Mouse (Mus musculus) C2C12 (cell line): ENCODE results near the gene Nkd1.

Experiments
- CEBPB ChIP-seq: IDR thresholded peaks from one replicate; pipeline ENCODE4 v1.6.1; 2011; ENCODE audit warnings: low read depth, mild to moderate bottlenecking, control low read depth, moderate library complexity
- CTCF ChIP-seq: IDR thresholded peaks from one replicate; pipeline ENCODE4 v1.5.1; 2011; ENCODE audit not compliant: control insufficient read depth, insufficient read depth, insufficient read length
- MAX ChIP-seq: IDR thresholded peaks from one replicate; pipeline ENCODE4 v1.6.1; 2011; ENCODE audit warnings: mild to moderate bottlenecking, control low read depth
- MYOD1 ChIP-seq: IDR thresholded peaks from one replicate; pipeline ENCODE4 v1.6.1; 2011; ENCODE audit warnings: low read depth; ENCODE audit not compliant: control insufficient read depth, insufficient read length
- MYOG ChIP-seq: IDR thresholded peaks from one replicate; pipeline ENCODE4 v1.6.1; 2011; ENCODE audit not compliant: control insufficient read depth, insufficient read length; ENCODE audit errors: extremely low read depth
- USF1 ChIP-seq: IDR thresholded peaks from one replicate; pipeline ENCODE4 v1.6.1; 2011; ENCODE audit warnings: low read depth, mild to moderate bottlenecking, control low read depth, moderate library complexity

DNA sequence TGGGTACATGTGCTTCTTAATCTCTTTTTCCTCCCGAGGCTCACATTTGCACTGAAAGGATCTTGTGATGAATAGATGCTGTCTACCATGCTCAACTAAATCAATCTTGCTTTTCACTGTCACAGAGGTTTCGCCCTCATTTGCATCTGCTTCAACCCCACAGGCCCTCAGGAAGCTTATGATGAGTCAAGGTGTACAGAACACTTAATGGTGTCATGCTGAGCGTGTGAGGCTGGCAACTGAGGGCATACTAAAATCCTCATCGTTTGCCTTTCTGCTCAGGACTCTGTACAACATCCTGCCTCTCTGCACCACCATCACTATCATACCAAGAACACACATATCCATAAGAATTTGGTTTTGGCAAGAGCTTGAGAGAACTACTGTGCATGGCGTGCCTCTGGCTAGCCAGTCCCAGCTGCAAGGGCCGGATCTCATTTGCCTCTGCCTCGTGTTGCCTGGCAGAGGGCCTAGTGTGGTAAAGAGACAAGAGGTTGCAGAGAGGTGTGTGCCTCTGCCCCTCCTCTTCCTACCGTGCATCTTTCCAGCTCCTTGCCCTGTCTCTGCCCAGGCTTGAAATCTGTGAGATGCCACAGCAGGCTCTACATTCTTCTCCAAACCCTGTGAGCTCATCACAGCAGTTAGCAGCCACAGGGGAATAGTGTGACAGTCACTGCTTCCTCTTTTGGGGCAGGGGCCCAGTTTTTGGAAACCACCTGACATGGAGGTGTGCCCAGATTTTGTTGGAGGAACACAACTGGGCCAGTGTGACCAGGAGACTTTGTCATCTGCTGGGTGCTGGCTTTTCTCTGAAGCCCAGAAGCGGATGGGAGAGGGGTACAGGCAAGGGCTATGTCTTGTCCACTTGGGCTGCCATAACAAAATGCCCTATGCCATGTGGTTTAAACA, 116.2 kb downstream of the Nkd1 start:
- TF ChIP-seq CTCF, result no peak
- TF ChIP-seq MAX, result no peak
- no peak for TF ChIP-seq CEBPB
- TF ChIP-seq USF1, result no peak
- no peak for TF ChIP-seq MYOD1
- TF ChIP-seq MYOG, result no peak
